13 mouse cellular contexts compared by ENCODE assay signal in genomic region chr3:98273623-98274398, GRCm38 (mm10). TPM values are rescaled to one million over a fixed set of nuclear protein-coding genes. Genes with fewer than 3 reads are reported as not detected.
DNase-seq lines count a peak whose midpoint lies in the region; ATAC-seq and TF ChIP-seq lines count a peak whose summit lies in the region.
"Had no signal": no experiment of that assay in that cellular context is flagged by ENCODE, and none has a peak within 500 bp of the region (broad histone marks: within the 10 kb centered on the region; RNA-seq: fewer than 3 reads in every experiment).

No protein-coding gene starts in this region.

- DNase-seq in kidney, postnatal 25 days, result no peak
- no peak for DNase-seq in embryonic facial prominence, embryonic 10.5 days (ENCODE audit: low spot score)
- DNase-seq in midbrain, embryonic 14.5 days, result peak; percentile 23
- DNase-seq in gastrocnemius, adult 2 months, result no peak
- no peak for DNase-seq in Muller cell, postnatal 12 days (ENCODE audit: inconsistent ontology term)
- DNase-seq: cerebellum, postnatal 25 days; kidney, adult 9 months; right cerebral cortex, postnatal 25 days had no signal

- H3K4me1 ChIP-seq in kidney, embryonic 16.5 days (ENCODE audit: insufficient read depth, low read length), result peaks cover 13% of the 10 kb centered on the region; the same call in 1 of the 2 replicates
- peaks cover 20% of the 10 kb centered on the region for H3K4me1 ChIP-seq in embryonic facial prominence, embryonic 10.5 days
- H3K4me1 ChIP-seq in midbrain, embryonic 14.5 days (ENCODE audit: control insufficient read depth, insufficient read depth, low read length), result no peaks in the 10 kb centered on the region
- H3K4me1 ChIP-seq: neural tube, embryonic 12.5 days had no signal

- no peak overlapping the region for H3K4me3 ChIP-seq in kidney, embryonic 16.5 days (ENCODE audit: low read length)
- no peak overlapping the region for H3K4me3 ChIP-seq in embryonic facial prominence, embryonic 10.5 days
- H3K4me3 ChIP-seq in midbrain, embryonic 14.5 days (replicated peaks; ENCODE audit: low read depth, low read length), result no peak overlapping the region
- H3K4me3 ChIP-seq in gastrocnemius, adult 2 months, result no peak overlapping the region
- H3K4me3 ChIP-seq: heart, embryonic 15.5 days; neural tube, embryonic 12.5 days had no signal

- intact Hi-C loops in gastrocnemius, adult 2 months (cut with DNase I), result no loop called here

- no peak overlapping the region for H3K4me2 ChIP-seq in kidney, embryonic 16.5 days (replicated peaks; ENCODE audit: low read depth, low read length)
- H3K4me2 ChIP-seq in midbrain, embryonic 14.5 days (ENCODE audit: low read length), result no peak overlapping the region
- H3K4me2 ChIP-seq: heart, embryonic 15.5 days; neural tube, embryonic 12.5 days had no signal

- H3K36me3 ChIP-seq in kidney, embryonic 16.5 days (ENCODE audit: insufficient read depth, low read length), result no peaks in the 10 kb centered on the region
- no peaks in the 10 kb centered on the region for H3K36me3 ChIP-seq in embryonic facial prominence, embryonic 10.5 days (replicated peaks)
- H3K36me3 ChIP-seq in midbrain, embryonic 14.5 days (ENCODE audit: control insufficient read depth, insufficient read depth, low read length), result no peaks in the 10 kb centered on the region
- H3K36me3 ChIP-seq: heart, embryonic 15.5 days; neural tube, embryonic 12.5 days had no signal

- no peaks in the 10 kb centered on the region for H3K27me3 ChIP-seq in kidney, embryonic 16.5 days (ENCODE audit: insufficient read depth, low read length)
- no peaks in the 10 kb centered on the region for H3K27me3 ChIP-seq in embryonic facial prominence, embryonic 10.5 days (replicated peaks; ENCODE audit: low read depth, poor library complexity, severe bottlenecking)
- no peaks in the 10 kb centered on the region for H3K27me3 ChIP-seq in midbrain, embryonic 14.5 days (ENCODE audit: control insufficient read depth, insufficient read depth, low read length)
- H3K27me3 ChIP-seq: heart, embryonic 15.5 days; neural tube, embryonic 12.5 days had no signal

- 39% methylated on average over 11 of the region's 11 CpGs for WGBS in kidney, embryonic 16.5 days
- WGBS in embryonic facial prominence, embryonic 10.5 days, result 60% methylated on average over 11 of the region's 11 CpGs
- 56% methylated on average over 11 of the region's 11 CpGs for WGBS in midbrain, embryonic 14.5 days

- H3K9me3 ChIP-seq in kidney, embryonic 16.5 days (ENCODE audit: low read length), result no peaks in the 10 kb centered on the region
- H3K9me3 ChIP-seq in embryonic facial prominence, embryonic 10.5 days, result no peaks in the 10 kb centered on the region
- no peaks in the 10 kb centered on the region for H3K9me3 ChIP-seq in midbrain, embryonic 14.5 days (ENCODE audit: control insufficient read depth, low read length)
- H3K9me3 ChIP-seq: heart, embryonic 15.5 days; neural tube, embryonic 12.5 days had no signal

- peak; percentile 44; the same call in 1 of the 2 replicates for ATAC-seq in kidney, embryonic 16.5 days (ENCODE audit: low FRiP score, low TSS enrichment)
- ATAC-seq in granulocyte monocyte progenitor cell, adult 5-6 weeks (replicated peaks; ENCODE audit: poor library complexity, severe bottlenecking), result peak; percentile 30
- ATAC-seq in midbrain, embryonic 14.5 days (ENCODE audit: low FRiP score, low TSS enrichment), result no peak

- TF ChIP-seq CTCF in gastrocnemius, adult 2 months (IDR thresholded peaks at IDR 0.05), result no peak

- H3K27ac ChIP-seq in kidney, embryonic 16.5 days (ENCODE audit: low read length), result no peak overlapping the region
- H3K27ac ChIP-seq in embryonic facial prominence, embryonic 10.5 days (replicated peaks), result peak overlapping the region; percentile 40
- H3K27ac ChIP-seq in midbrain, embryonic 14.5 days (replicated peaks; ENCODE audit: low read depth, low read length), result no peak overlapping the region
- H3K27ac ChIP-seq in gastrocnemius, adult 2 months, result no peak overlapping the region
- H3K27ac ChIP-seq: heart, embryonic 15.5 days; neural tube, embryonic 12.5 days had no signal

- no peak overlapping the region for H3K9ac ChIP-seq in kidney, embryonic 16.5 days (replicated peaks; ENCODE audit: low read length)
- H3K9ac ChIP-seq in midbrain, embryonic 14.5 days (replicated peaks; ENCODE audit: low read length), result no peak overlapping the region
- H3K9ac ChIP-seq: heart, embryonic 15.5 days; neural tube, embryonic 12.5 days had no signal

RNA-seq across cellular contexts. Expression of gene Hmgcs2, which starts 6.4 kb away (rescaled TPM):
- 12.3 and 13.1 TPM in 2 replicates for polyA plus RNA-seq in kidney, embryonic 16.5 days (2015; fragmentation: Nextera tagmentation; extraction: Ambion mirVana)
- 1.0 and 1.6 TPM in 2 replicates for polyA plus RNA-seq in embryonic facial prominence, embryonic 10.5 days (2016; fragmentation: Nextera tagmentation; extraction: Ambion mirVana)
- 0.17 TPM in 1 of 2 replicates, not detected in the other for total RNA-seq in granulocyte monocyte progenitor cell, adult 5-6 weeks (2014; fragmentation: Nextera tagmentation)
- total RNA-seq in granulocyte monocyte progenitor cell, adult 5-6 weeks (2017), result not detected in 2 replicates
- 8.6 and 16.2 TPM in 2 replicates for polyA plus RNA-seq in midbrain, embryonic 14.5 days (2014; fragmentation: Nextera tagmentation; extraction: Ambion mirVana)
- under 1 TPM; 0.56 to 0.71 TPM for total RNA-seq in gastrocnemius, adult 2 months (2021)

RNA-seq across cellular contexts. Expression of gene Reg4, which starts 51.9 kb away (rescaled TPM):
- 0.58 and 0.67 TPM in 2 replicates for polyA plus RNA-seq in kidney, embryonic 16.5 days (2015; fragmentation: Nextera tagmentation; extraction: Ambion mirVana)
- not detected in 2 replicates for polyA plus RNA-seq in embryonic facial prominence, embryonic 10.5 days (2016; fragmentation: Nextera tagmentation; extraction: Ambion mirVana)
- total RNA-seq in granulocyte monocyte progenitor cell, adult 5-6 weeks (2014; fragmentation: Nextera tagmentation), result not detected in 2 replicates
- not detected in 2 replicates for total RNA-seq in granulocyte monocyte progenitor cell, adult 5-6 weeks (2017)
- not detected in 2 replicates for polyA plus RNA-seq in midbrain, embryonic 14.5 days (2014; fragmentation: Nextera tagmentation; extraction: Ambion mirVana)
- not detected for total RNA-seq in gastrocnemius, adult 2 months (2021)
- total RNA-seq: left cerebral cortex, postnatal 10 days had no signal
- polyA plus RNA-seq: heart, embryonic 15.5 days; neural tube, embryonic 12.5 days had no signal
